ENCODE assay signal across 9 mouse cellular contexts in the genomic region with DNA sequence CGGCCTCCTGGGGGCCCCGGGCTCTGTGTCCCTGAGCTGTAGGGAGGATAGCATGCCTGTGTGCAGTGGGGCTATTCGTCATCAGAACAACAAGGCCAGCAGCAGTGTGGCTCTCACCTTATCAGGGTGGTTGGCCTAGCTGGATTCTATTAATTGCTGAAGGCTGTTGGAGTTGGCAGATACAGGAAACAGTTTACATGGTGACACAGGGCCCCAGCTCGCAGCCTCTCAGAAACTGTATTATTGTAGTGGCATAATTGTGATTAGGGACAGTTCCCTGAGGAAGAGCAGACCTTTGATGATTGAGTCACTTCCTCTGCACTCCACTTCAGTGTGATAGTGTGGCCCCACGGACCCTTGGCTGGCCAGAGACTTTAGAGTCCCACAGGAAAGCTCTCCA.
A peak's percentile ranks its signal among the peaks of the same experiment; 100 is the strongest.
DNase-seq lines count a peak whose midpoint lies in the region; ATAC-seq lines count a peak whose summit lies in the region.
"Had no signal": no experiment of that assay in that cellular context is flagged by ENCODE, and none has a peak within 500 bp of the region (broad histone marks: within the 10 kb centered on the region; RNA-seq: fewer than 3 reads in every experiment).

No protein-coding gene starts in this region.

- no peaks in the 10 kb centered on the region for H3K9me3 ChIP-seq in liver, embryonic 12.5 days (replicated peaks)

- H3K27ac ChIP-seq in liver, embryonic 12.5 days: peak overlapping the region; percentile 100

- no peaks in the 10 kb centered on the region for H3K36me3 ChIP-seq in liver, embryonic 12.5 days

- 10% methylated on average over 5 of the region's 5 CpGs for WGBS in liver, embryonic 12.5 days (ENCODE audit: insufficient replicate concordance)

- peak overlapping the region; percentile 77 for H3K4me2 ChIP-seq in liver, embryonic 12.5 days

- H3K27me3 ChIP-seq in liver, embryonic 12.5 days (replicated peaks): no peaks in the 10 kb centered on the region

- DNase-seq in A20 (ENCODE audit: low read depth, low spot score) (peak; percentile 43), MN1 (ENCODE audit: low spot score) (peak; percentile 40)
- peak; percentile 66 for DNase-seq in heart, adult 8-10 months (ENCODE audit: low spot score)
- no peak for DNase-seq in layer of hippocampus, postnatal 10 days (ENCODE audit: low spot score in 2 of 2)
- DNase-seq in kidney, adult 18-20 months: no peak
- no peak for DNase-seq in layer of hippocampus, adult 9-10 months (ENCODE audit: low spot score)
- DNase-seq: thymus, postnatal 14 days had no signal

- H3K9ac ChIP-seq in liver, embryonic 12.5 days: peak overlapping the region; percentile 77

- peak; percentile 51 for ATAC-seq in liver, embryonic 12.5 days
- ATAC-seq in monocyte, adult 5-6 weeks (replicated peaks; ENCODE audit: insufficient number of reproducible peaks, low FRiP score, low TSS enrichment, poor library complexity, severe bottlenecking): no peak

- peak overlapping the region; percentile 44; the same call in 1 of the 2 replicates for H3K4me3 ChIP-seq in liver, embryonic 12.5 days

- H3K4me1 ChIP-seq in liver, embryonic 12.5 days: peaks cover 98% of the 10 kb centered on the region

Comparison
In these comparisons a context has a peak if more than half of its experiments do, and no peak if none do; other contexts are left out.
1. DNase-seq: peak in A20 (single experiment), MN1 (single experiment) and heart, adult 8-10 months (single experiment); none in layer of hippocampus, postnatal 10 days (0 of 2), kidney, adult 18-20 months (single experiment) and layer of hippocampus, adult 9-10 months (single experiment).